Mouse (Mus musculus) MEL-GATA-1-ER (cell line): ENCODE data around the gene Polr3a.
"Not testable (repeated sequence)": the region's sequence is repeated elsewhere in the genome, so short reads cannot be mapped to it uniquely, and the experiment has no call there.

Experiments
- DNase-seq: peaks from one replicate; pipeline ENCODE4 v3.0.0-alpha.2; 2012; ENCODE audit warnings: low read depth; ENCODE audit errors: extremely low read depth

Polr3a gene

GRCm38 (mm10) chr14:24493256-24493655 lies 6.4 kb upstream of the Polr3a start:
- DNase-seq: no peak

- no peak for DNase-seq
These were observed 4.6 kb upstream of the Polr3a start for GRCm38 (mm10) chr14:24491266-24491981.

GRCm38 (mm10) chr14:24490468-24491265 lies 3.8 kb upstream of the Polr3a start:
- DNase-seq: peak; percentile 76

GRCm38 (mm10) chr14:24489772-24490171 lies 2.9 kb upstream of the Polr3a start:
- DNase-seq: not testable (repeated sequence)

GRCm38 (mm10) chr14:24486241-24486767 lies 554 bp downstream of the Polr3a start:
- no peak for DNase-seq

- no peak for DNase-seq
These were observed 18.1 kb downstream of the Polr3a start for GRCm38 (mm10) chr14:24468806-24469205.

- no peak for DNase-seq
These were observed 28.7 kb downstream of the Polr3a start for GRCm38 (mm10) chr14:24458191-24458590.

GRCm38 (mm10) chr14:24443529-24443928 lies 43.3 kb downstream of the Polr3a start:
- DNase-seq: not testable (repeated sequence)
